Comparison of ENCODE assay signal across 17 mouse cellular contexts in the genomic region with DNA sequence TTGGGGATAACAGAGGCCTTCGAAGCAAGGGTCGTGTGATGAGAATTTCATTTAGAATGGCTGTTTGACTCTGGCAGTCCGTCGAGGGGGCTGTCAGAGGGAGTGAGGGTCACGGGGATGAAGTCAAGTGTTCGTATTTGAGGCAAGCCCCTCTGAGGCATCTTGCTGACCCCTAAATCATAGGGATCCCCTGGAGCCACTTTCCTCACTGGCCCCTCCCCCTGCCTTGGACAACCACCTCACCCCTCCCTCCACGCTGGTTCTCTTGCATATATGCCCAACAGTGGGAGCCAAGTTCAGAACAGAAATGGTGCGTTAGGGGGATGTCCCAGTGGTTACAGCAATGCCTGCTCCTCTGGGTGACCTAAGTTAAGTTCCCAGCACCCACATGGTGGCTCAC.
"Had no signal": no experiment of that assay in that cellular context is flagged by ENCODE, and none has a peak within 500 bp of the region (broad histone marks: within the 10 kb centered on the region; RNA-seq: fewer than 3 reads in every experiment).

No protein-coding gene starts in this region.

- DNase-seq: cerebellum, adult 2 months; cerebellum, adult 8-10 months; cerebellum, adult 9-10 months; cerebellum, adult 9-11 months; cerebellum, postnatal 10 days; cerebellum, postnatal 14 days; cerebellum, postnatal 25 days; cerebellum, postnatal 36 days; embryo, embryonic 11 days; forebrain, postnatal 0 days; gastrocnemius, adult 2 months; gastrocnemius, postnatal 10 days; gastrocnemius, postnatal 14 days; gastrocnemius, postnatal 25 days; gastrocnemius, postnatal 36 days; heart, adult 18-20 months; heart, adult 2 months had no signal
